Mouse (Mus musculus) embryonic facial prominence, embryonic 15.5 days (tissue): ENCODE data around the gene Mavs. TPM values are rescaled to one million over a fixed set of nuclear protein-coding genes. Genes with fewer than 3 reads are reported as not detected.

ENCODE experiments used
- ATAC-seq: fragments of 200-750 bp; cut with Nextera tagmentation; 2 replicates; pipeline ENCODE4 v1.8.0; 2017; ENCODE audit warnings: low read depth, moderate TSS enrichment; ENCODE audit not compliant: insufficient number of reproducible peaks, low FRiP score, low TSS enrichment
- H3K27ac ChIP-seq: fragments of 300-500 bp; sonication (generic); replicated peaks from 2 replicates; pipeline ENCODE4 v1.5.1; 2015; ENCODE audit warnings: mild to moderate bottlenecking, inconsistent platforms
- H3K27me3 ChIP-seq: fragments of 300-500 bp; sonication (generic); 2 replicates; pipeline ENCODE4 v1.6.1; 2015; ENCODE audit warnings: inconsistent platforms
- H3K36me3 ChIP-seq: fragments of 300-500 bp; sonication (generic); 2 replicates; pipeline ENCODE4 v1.6.1; 2015; ENCODE audit warnings: mild to moderate bottlenecking, inconsistent platforms
- H3K4me1 ChIP-seq: fragments of 300-500 bp; sonication (generic); 2 replicates; pipeline ENCODE4 v1.6.1; 2015; ENCODE audit warnings: inconsistent platforms
- H3K4me2 ChIP-seq: fragments of 300-500 bp; sonication (generic); replicated peaks from 2 replicates; pipeline ENCODE4 v1.6.1; 2015; ENCODE audit warnings: mild to moderate bottlenecking, inconsistent platforms
- H3K4me3 ChIP-seq: fragments of 300-500 bp; sonication (generic); replicated peaks from 2 replicates; pipeline ENCODE4 v1.5.1; 2015; ENCODE audit warnings: mild to moderate bottlenecking, inconsistent platforms
- H3K9ac ChIP-seq: fragments of 300-500 bp; sonication (generic); 2 replicates; pipeline ENCODE4 v1.6.1; 2015; ENCODE audit warnings: inconsistent platforms
- H3K9me3 ChIP-seq: fragments of 300-500 bp; sonication (generic); replicated peaks from 2 replicates; pipeline ENCODE4 v1.6.1; 2016; ENCODE audit warnings: inconsistent platforms
- WGBS: fragments of 180-500 bp; shearing (Covaris S2); methylation state at CpG from one replicate; pipeline ENCODE4 v1.1.7; 2015; 5-methylcytosine and 5-hydroxymethylcytosine counted together
- polyA plus RNA-seq: library from polyadenylated mRNA; unstranded; fragments of >200 nt; fragmentation: Nextera tagmentation; extraction: Ambion mirVana; gene quantifications from 2 replicates; pipeline ENCODE4 v1.2.1, GENCODE M21; 2015

Mavs gene
- polyA plus RNA-seq, 1 experiment from 2014 or later, result 25.1 TPM

- H3K4me1 ChIP-seq, result no peaks in the 10 kb centered on the region
- H3K36me3 ChIP-seq, result peaks cover 90% of the 10 kb centered on the region
- no peaks in the 10 kb centered on the region for H3K27me3 ChIP-seq
- no peak for ATAC-seq
- no peak overlapping the region for H3K4me3 ChIP-seq
- H3K4me2 ChIP-seq, result no peak overlapping the region
- H3K9me3 ChIP-seq, result no peaks in the 10 kb centered on the region
- H3K27ac ChIP-seq, result no peak overlapping the region
- no peak overlapping the region for H3K9ac ChIP-seq
Observed at GRCm38 (mm10) chr2:131242180-131242579, 8.3 kb downstream of the Mavs start.

GRCm38 (mm10) chr2:131242929-131243328 is 9.1 kb downstream of the Mavs start:
- ATAC-seq, result no peak
- Histone ChIP-seq H3K27me3 (no peaks in the 10 kb centered on the region), H3K4me2 (no peak overlapping the region), H3K9me3 (no peaks in the 10 kb centered on the region), H3K4me1 (no peaks in the 10 kb centered on the region), H3K4me3 (no peak overlapping the region), H3K27ac (no peak overlapping the region), H3K9ac (no peak overlapping the region), H3K36me3 (peaks cover 87% of the 10 kb centered on the region)
- 84% methylated on average over 7 of the region's 7 CpGs for WGBS

- no peak overlapping the region for H3K9ac ChIP-seq
- H3K4me1 ChIP-seq, result peaks cover 10% of the 10 kb centered on the region
- H3K27me3 ChIP-seq, result no peaks in the 10 kb centered on the region
- no peaks in the 10 kb centered on the region for H3K36me3 ChIP-seq
- peak; percentile 63 for ATAC-seq
- no peaks in the 10 kb centered on the region for H3K9me3 ChIP-seq
- H3K27ac ChIP-seq, result peak overlapping the region; percentile 22; the same call in 1 of the 2 replicates
- no peak overlapping the region for H3K4me3 ChIP-seq
- 0 out of 2 replicates have a peak overlapping the region, but pooled peaks have one; percentile 0 for H3K4me2 ChIP-seq
- WGBS, result 24% methylated on average over 7 of the region's 7 CpGs
Observed at GRCm38 (mm10) chr2:131253681-131254328, 19.9 kb downstream of the Mavs start.

GRCm38 (mm10) chr2:131254329-131254713 is 20.5 kb downstream of the Mavs start:
- Histone ChIP-seq H3K4me2 (0 out of 2 replicates have a peak overlapping the region, but pooled peaks have one; percentile 0), H3K27ac (peak overlapping the region; percentile 2; the same call in 1 of the 2 replicates), H3K4me1 (peaks cover 10% of the 10 kb centered on the region), H3K9me3 (no peaks in the 10 kb centered on the region), H3K36me3 (no peaks in the 10 kb centered on the region), H3K4me3 (no peak overlapping the region), H3K27me3 (no peaks in the 10 kb centered on the region), H3K9ac (no peak overlapping the region)
- ATAC-seq, result peak; percentile 45; the same call in 1 of the 2 replicates
- WGBS, result 53% methylated on average over 2 of the region's 2 CpGs

- WGBS, result 68% methylated on average over 3 of the region's 3 CpGs
- Histone ChIP-seq H3K36me3 (no peaks in the 10 kb centered on the region), H3K4me1 (peaks cover 11% of the 10 kb centered on the region), H3K9ac (no peak overlapping the region), H3K4me2 (no peak overlapping the region), H3K4me3 (no peak overlapping the region), H3K27ac (no peak overlapping the region), H3K9me3 (no peaks in the 10 kb centered on the region), H3K27me3 (no peaks in the 10 kb centered on the region)
- ATAC-seq, result no peak
Observed at GRCm38 (mm10) chr2:131255738-131256137, 21.9 kb downstream of the Mavs start.

- Histone ChIP-seq H3K4me1 (peaks cover 15% of the 10 kb centered on the region), H3K9me3 (no peaks in the 10 kb centered on the region), H3K9ac (no peak overlapping the region), H3K4me2 (no peak overlapping the region), H3K27ac (no peak overlapping the region), H3K36me3 (no peaks in the 10 kb centered on the region), H3K27me3 (no peaks in the 10 kb centered on the region), H3K4me3 (no peak overlapping the region)
- 64% methylated on average over 8 of the region's 8 CpGs for WGBS
- no peak for ATAC-seq
Observed at GRCm38 (mm10) chr2:131258693-131259092, 24.8 kb downstream of the Mavs start.

GRCm38 (mm10) chr2:131260544-131261307 is 26.9 kb downstream of the Mavs start:
- 59% methylated on average over 9 of the region's 9 CpGs for WGBS
- H3K4me3 ChIP-seq, result no peak overlapping the region
- no peaks in the 10 kb centered on the region for H3K36me3 ChIP-seq
- peaks cover 27% of the 10 kb centered on the region for H3K4me1 ChIP-seq
- no peaks in the 10 kb centered on the region for H3K27me3 ChIP-seq
- H3K9ac ChIP-seq, result no peak overlapping the region
- no peak for ATAC-seq
- 0 out of 2 replicates have a peak overlapping the region, but pooled peaks have one; percentile 34 for H3K27ac ChIP-seq
- H3K9me3 ChIP-seq, result no peaks in the 10 kb centered on the region
- H3K4me2 ChIP-seq, result no peak overlapping the region

GRCm38 (mm10) chr2:131261481-131262212 is 27.8 kb downstream of the Mavs start:
- Histone ChIP-seq H3K27ac (peak overlapping the region; percentile 100), H3K4me2 (peak overlapping the region; percentile 70), H3K9ac (peak overlapping the region; percentile 26), H3K4me1 (peaks cover 27% of the 10 kb centered on the region), H3K9me3 (no peaks in the 10 kb centered on the region), H3K36me3 (no peaks in the 10 kb centered on the region), H3K27me3 (no peaks in the 10 kb centered on the region), H3K4me3 (peak overlapping the region; percentile 83)
- peak; percentile 63 for ATAC-seq
- WGBS, result 3% methylated on average over 10 of the region's 10 CpGs

- peak within 1 kb of the TSS; percentile 87 for H3K9ac ChIP-seq
- peak within 1 kb of the TSS; percentile 83 for H3K4me3 ChIP-seq
- no peaks in the 10 kb centered on the region for H3K36me3 ChIP-seq
- H3K27me3 ChIP-seq, result no peaks in the 10 kb centered on the region
- peak within 1 kb of the TSS; percentile 100 for H3K27ac ChIP-seq
- WGBS, result under 1% methylated on average over 49 of the region's 49 CpGs
- peak; percentile 100 for ATAC-seq
- H3K4me1 ChIP-seq, result peaks cover 27% of the 10 kb centered on the region
- H3K9me3 ChIP-seq, result no peaks in the 10 kb centered on the region
- H3K4me2 ChIP-seq, result peak within 1 kb of the TSS; percentile 70
Observed at GRCm38 (mm10) chr2:131262213-131262672, 28.4 kb downstream of the Mavs start, which contains the start of gene Pank2. Gene Pank2, plus strand, starts transcription at chr2:131262495.

GRCm38 (mm10) chr2:131262680-131263670 is 29.1 kb downstream of the Mavs start:
- H3K4me2 ChIP-seq, result peak overlapping the region; percentile 70
- no peaks in the 10 kb centered on the region for H3K36me3 ChIP-seq
- peaks cover 27% of the 10 kb centered on the region for H3K4me1 ChIP-seq
- peak overlapping the region; percentile 83 for H3K4me3 ChIP-seq
- WGBS, result under 1% methylated on average over 53 of the region's 59 CpGs
- H3K9me3 ChIP-seq, result no peaks in the 10 kb centered on the region
- H3K9ac ChIP-seq, result peak overlapping the region; percentile 87
- no peaks in the 10 kb centered on the region for H3K27me3 ChIP-seq
- H3K27ac ChIP-seq, result peak overlapping the region; percentile 100
- ATAC-seq, result peak; percentile 77
